Mouse (Mus musculus): ENCODE measurements at regions not wholly inside any gene's neighbourhood (a gene's known extent, or its start where the extent isn't known, plus 50 kb on each side); places are given as distances from the start of the nearest gene placed in this dataset.

DNA sequence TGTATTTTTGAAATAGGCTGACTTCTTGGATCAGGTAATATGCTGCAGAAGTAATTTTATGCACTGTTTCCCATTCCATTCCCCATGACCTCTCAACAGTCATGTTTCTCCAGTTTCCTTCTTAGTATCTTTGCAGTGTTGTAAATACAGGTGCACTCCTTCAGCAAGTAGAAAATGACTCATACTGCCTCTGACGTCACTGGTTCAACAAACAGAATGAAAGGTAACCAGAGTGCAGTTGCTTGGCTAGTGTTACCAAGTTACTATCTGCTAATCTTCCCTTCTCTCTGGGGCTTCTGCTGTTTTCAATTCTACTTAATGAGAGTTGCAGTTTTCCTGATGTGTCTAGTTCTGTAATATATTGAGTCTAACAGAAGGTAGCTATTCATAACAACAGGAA is 86.7 kb upstream of the Tent5a start:
- TF ChIP-seq CTCF (IDR thresholded peaks at IDR 0.05; ENCODE audit: extremely low read depth, insufficient read depth, insufficient read length, insufficient replicate concordance) = no peak
- TF ChIP-seq POLR2A (IDR thresholded peaks at IDR 0.05; ENCODE audit: low read depth, low read length) = no peak

All from spleen, adult 2 months (tissue).